Mouse (Mus musculus) lung, embryonic 14.5 days (tissue): ENCODE measurements at regions not wholly inside any gene's neighbourhood (a gene's known extent, or its start where the extent isn't known, plus 50 kb on each side); places are given as distances from the start of the nearest gene placed in this dataset.

Source experiments
- ATAC-seq: fragments of 200-750 bp; cut with Nextera tagmentation; 2 replicates; pipeline ENCODE4 v1.8.0; 2017; ENCODE audit warnings: mild to moderate bottlenecking, moderate TSS enrichment, moderate library complexity; ENCODE audit not compliant: insufficient read depth
- DNase-seq: peaks from one replicate; pipeline ENCODE4 v3.0.0-alpha.2; 2015
- H3K27ac ChIP-seq: fragments of 300-500 bp; sonication (generic); 2 replicates; pipeline ENCODE4 v1.5.1; 2014; ENCODE audit warnings: low read depth, mild to moderate bottlenecking, moderate library complexity
- H3K27me3 ChIP-seq: fragments of 300-500 bp; sonication (generic); 2 replicates; pipeline ENCODE4 v1.6.1; 2014; ENCODE audit warnings: low read length, control low read depth; ENCODE audit not compliant: insufficient read depth
- H3K36me3 ChIP-seq: fragments of 300-500 bp; sonication (generic); 2 replicates; pipeline ENCODE4 v1.6.1; 2014; ENCODE audit warnings: control low read depth; ENCODE audit not compliant: insufficient read depth
- H3K4me1 ChIP-seq: fragments of 300-500 bp; sonication (generic); 2 replicates; pipeline ENCODE4 v1.6.1; 2014; ENCODE audit warnings: antibody characterized with exemption, control low read depth; ENCODE audit not compliant: insufficient read depth
- H3K4me2 ChIP-seq: fragments of 300-500 bp; sonication (generic); 2 replicates; pipeline ENCODE4 v1.6.1; 2014; ENCODE audit warnings: mild to moderate bottlenecking
- H3K4me3 ChIP-seq: fragments of 300-500 bp; sonication (generic); 2 replicates; pipeline ENCODE4 v1.5.1; 2014; ENCODE audit warnings: low read depth, low read length
- H3K9ac ChIP-seq: fragments of 300-500 bp; sonication (generic); 2 replicates; pipeline ENCODE4 v1.6.1; 2014
- H3K9me3 ChIP-seq: fragments of 300-500 bp; sonication (generic); 2 replicates; pipeline ENCODE4 v1.6.1; 2016; ENCODE audit warnings: low read depth, low read length, control low read depth
- CTCF ChIP-seq: IDR thresholded peaks from 2 replicates; pipeline ENCODE4 v1.5.1; 2016; ENCODE audit warnings: antibody characterized with exemption, low read depth
- WGBS: fragments of 180-500 bp; shearing (Covaris S2); extraction: QIAGEN DNeasy Blood & Tissue Kit; methylation state at CpG from one replicate; pipeline ENCODE4 v1.1.7; 2014; 5-methylcytosine and 5-hydroxymethylcytosine counted together

- Histone ChIP-seq H3K4me1 (no peaks in the 10 kb centered on the region), H3K4me2 (no peak overlapping the region), H3K9me3 (no peaks in the 10 kb centered on the region), H3K27ac (no peak overlapping the region), H3K9ac (no peak overlapping the region), H3K4me3 (no peak overlapping the region), H3K27me3 (no peaks in the 10 kb centered on the region), H3K36me3 (no peaks in the 10 kb centered on the region)
- DNase-seq (no peak), ATAC-seq (no peak)
- WGBS, result 86% methylated on average over 2 of the region's 2 CpGs
- TF ChIP-seq CTCF, result no peak
Measured at GRCm38 (mm10) chr5:126718421-126718820, 523.2 kb upstream of the Tmem132c start.

- Histone ChIP-seq H3K27me3 (no peaks in the 10 kb centered on the region), H3K27ac (no peak overlapping the region), H3K4me2 (no peak overlapping the region), H3K4me3 (no peak overlapping the region), H3K36me3 (no peaks in the 10 kb centered on the region), H3K9me3 (no peaks in the 10 kb centered on the region), H3K9ac (no peak overlapping the region), H3K4me1 (no peaks in the 10 kb centered on the region)
- TF ChIP-seq CTCF, result no peak
- DNase-seq, result no peak
- 78% methylated on average over 2 of the region's 2 CpGs for WGBS
- no peak for ATAC-seq
Measured at GRCm38 (mm10) chr5:126721300-126721699, 520.3 kb upstream of the Tmem132c start.

- Histone ChIP-seq H3K9ac (no peak overlapping the region), H3K9me3 (no peaks in the 10 kb centered on the region), H3K4me2 (no peak overlapping the region), H3K36me3 (no peaks in the 10 kb centered on the region), H3K27ac (no peak overlapping the region), H3K4me1 (no peaks in the 10 kb centered on the region), H3K4me3 (no peak overlapping the region), H3K27me3 (no peaks in the 10 kb centered on the region)
- no peak for ATAC-seq
- DNase-seq, result no peak
- WGBS, result 64% methylated on average over 10 of the region's 10 CpGs
- no peak for TF ChIP-seq CTCF
Measured at GRCm38 (mm10) chr5:126723304-126724295, 518.0 kb upstream of the Tmem132c start.

GRCm38 (mm10) chr5:126724329-126724728, 517.3 kb upstream of the Tmem132c start:
- H3K36me3 ChIP-seq, result no peaks in the 10 kb centered on the region
- no peak for TF ChIP-seq CTCF
- H3K27me3 ChIP-seq, result no peaks in the 10 kb centered on the region
- no peaks in the 10 kb centered on the region for H3K9me3 ChIP-seq
- WGBS, result 68% methylated on average over 9 of the region's 9 CpGs
- H3K4me2 ChIP-seq, result no peak overlapping the region
- H3K9ac ChIP-seq, result no peak overlapping the region
- DNase-seq (no peak), ATAC-seq (no peak)
- no peak overlapping the region for H3K4me3 ChIP-seq
- no peaks in the 10 kb centered on the region for H3K4me1 ChIP-seq
- no peak overlapping the region for H3K27ac ChIP-seq

- no peaks in the 10 kb centered on the region for H3K9me3 ChIP-seq
- H3K27ac ChIP-seq, result no peak overlapping the region
- no peaks in the 10 kb centered on the region for H3K36me3 ChIP-seq
- H3K4me2 ChIP-seq, result peak overlapping the region; percentile 59
- peak overlapping the region; percentile 25 for H3K4me3 ChIP-seq
- WGBS, result 4% methylated on average over 10 of the region's 15 CpGs
- ATAC-seq (peak; percentile 62; the same call in 1 of the 2 replicates), DNase-seq (peak; percentile 85)
- H3K9ac ChIP-seq, result no peak overlapping the region
- H3K27me3 ChIP-seq, result no peaks in the 10 kb centered on the region
- no peaks in the 10 kb centered on the region for H3K4me1 ChIP-seq
- peak; percentile 68 for TF ChIP-seq CTCF
Measured at GRCm38 (mm10) chr5:126733470-126733869, 508.1 kb upstream of the Tmem132c start.

- Histone ChIP-seq H3K36me3 (no peaks in the 10 kb centered on the region), H3K9me3 (no peaks in the 10 kb centered on the region), H3K27me3 (no peaks in the 10 kb centered on the region), H3K4me1 (no peaks in the 10 kb centered on the region), H3K4me3 (no peak overlapping the region), H3K27ac (no peak overlapping the region), H3K9ac (no peak overlapping the region), H3K4me2 (no peak overlapping the region)
- DNase-seq, result no peak
- no peak for ATAC-seq
- TF ChIP-seq CTCF, result no peak
Measured at GRCm38 (mm10) chr5:126735733-126736132, 505.9 kb upstream of the Tmem132c start.

- H3K9ac ChIP-seq, result no peak overlapping the region
- WGBS, result 76% methylated on average over 4 of the region's 4 CpGs
- no peak for TF ChIP-seq CTCF
- no peak overlapping the region for H3K4me3 ChIP-seq
- H3K9me3 ChIP-seq, result no peaks in the 10 kb centered on the region
- no peaks in the 10 kb centered on the region for H3K36me3 ChIP-seq
- no peaks in the 10 kb centered on the region for H3K27me3 ChIP-seq
- no peak overlapping the region for H3K4me2 ChIP-seq
- no peaks in the 10 kb centered on the region for H3K4me1 ChIP-seq
- no peak overlapping the region for H3K27ac ChIP-seq
- ATAC-seq, result no peak
- no peak for DNase-seq
Measured at GRCm38 (mm10) chr5:126737681-126738080, 503.9 kb upstream of the Tmem132c start.
